Mouse (Mus musculus) liver, embryonic 14.5 days (tissue): ENCODE data around the gene Atp6v1b1.

Source experiments
- CTCF ChIP-seq: IDR thresholded peaks from 2 replicates; pipeline ENCODE4 v1.5.1; 2016; ENCODE audit warnings: antibody characterized with exemption, low read depth, control low read depth
- EP300 ChIP-seq: IDR thresholded peaks from 2 replicates; pipeline ENCODE4 v1.6.1; 2016; ENCODE audit warnings: antibody characterized with exemption, low read depth

GRCm38 (mm10) chr6:83779026-83779425 is 36.2 kb downstream of the Atp6v1b1 start:
- TF ChIP-seq EP300 (no peak), CTCF (peak; percentile 90)
